Mouse (Mus musculus) ES-Bruce4 (cell line): ENCODE results near the gene Gm12184.

Experiments used
- CTCF ChIP-seq: IDR thresholded peaks from one replicate; pipeline ENCODE4 v1.8.1; 2011; ENCODE audit warnings: low read depth, low read length
- EP300 ChIP-seq: IDR thresholded peaks from 2 replicates; pipeline ENCODE4 v1.6.1; 2011; ENCODE audit warnings: low read depth, low read length; ENCODE audit not compliant: insufficient read depth
- POLR2A ChIP-seq: IDR thresholded peaks from one replicate; pipeline ENCODE4 v1.8.1; 2011; ENCODE audit warnings: low read length; ENCODE audit not compliant: insufficient read depth

- TF ChIP-seq POLR2A (no peak), CTCF (no peak), EP300 (no peak)
Measured at GRCm38 (mm10) chr11:48804922-48805321, 21.5 kb downstream of the Gm12184 start.
